Comparison of ENCODE assay signal across 19 mouse cellular contexts in the genomic region with DNA sequence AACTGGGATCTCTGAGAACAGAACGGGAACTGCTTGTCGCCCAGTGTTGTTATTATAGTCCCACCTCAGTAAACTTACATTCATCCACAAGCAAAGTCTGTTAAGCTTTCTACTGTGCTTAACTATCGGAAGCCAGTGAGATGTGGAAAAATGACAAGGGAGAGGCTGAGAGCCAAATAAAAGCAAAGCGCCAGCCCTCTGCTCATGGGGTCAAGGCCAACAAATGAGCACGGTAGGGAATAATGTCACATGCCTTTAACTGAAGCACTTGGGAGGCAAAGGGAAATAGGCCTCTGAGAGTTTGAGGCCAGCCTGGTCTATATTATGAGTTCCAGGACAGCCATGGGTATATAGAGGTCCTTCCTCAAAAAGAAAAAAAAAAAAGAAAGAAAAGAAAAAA. TPM values are rescaled to one million over a fixed set of nuclear protein-coding genes. Genes with fewer than 3 reads are reported as not detected.
DNase-seq lines count a peak whose midpoint lies in the region; ATAC-seq lines count a peak whose summit lies in the region.
"Had no signal": no experiment of that assay in that cellular context is flagged by ENCODE, and none has a peak within 500 bp of the region (broad histone marks: within the 10 kb centered on the region; RNA-seq: fewer than 3 reads in every experiment).

No protein-coding gene starts in this region.

- no peak overlapping the region for H3K4me3 ChIP-seq in kidney, embryonic 14.5 days (ENCODE audit: low read length)
- H3K4me3 ChIP-seq: heart, embryonic 15.5 days; limb, embryonic 13.5 days; liver, embryonic 13.5 days; midbrain, embryonic 12.5 days; neural tube, embryonic 15.5 days had no signal

- no peaks in the 10 kb centered on the region for H3K9me3 ChIP-seq in kidney, embryonic 14.5 days (ENCODE audit: control insufficient read depth, low read length)
- H3K9me3 ChIP-seq: heart, embryonic 15.5 days; limb, embryonic 13.5 days; liver, embryonic 13.5 days; midbrain, embryonic 12.5 days; neural tube, embryonic 15.5 days had no signal

- H3K9ac ChIP-seq in kidney, embryonic 14.5 days (ENCODE audit: low read depth, low read length), result no peak overlapping the region
- H3K9ac ChIP-seq: heart, embryonic 15.5 days; hindbrain, embryonic 14.5 days; limb, embryonic 13.5 days; liver, embryonic 13.5 days; lung, embryonic 14.5 days; midbrain, embryonic 12.5 days; neural tube, embryonic 15.5 days had no signal

- H3K4me1 ChIP-seq in kidney, embryonic 14.5 days (ENCODE audit: control insufficient read depth, insufficient read depth, low read length), result no peaks in the 10 kb centered on the region
- H3K4me1 ChIP-seq: heart, embryonic 15.5 days; limb, embryonic 13.5 days; liver, embryonic 13.5 days; midbrain, embryonic 12.5 days; neural tube, embryonic 15.5 days had no signal

- no peak overlapping the region for H3K27ac ChIP-seq in kidney, embryonic 14.5 days (ENCODE audit: low read depth, low read length)
- H3K27ac ChIP-seq: heart, embryonic 15.5 days; hindbrain, embryonic 14.5 days; limb, embryonic 13.5 days; liver, embryonic 13.5 days; midbrain, embryonic 12.5 days; neural tube, embryonic 15.5 days; stomach, postnatal 0 days had no signal

- 59% methylated on average over 5 of the region's 5 CpGs for WGBS in kidney, embryonic 14.5 days

- peak; percentile 5 for DNase-seq in cerebellum, adult 9-10 months
- no peak for DNase-seq in cerebellum, adult 11 months
- peak; percentile 7 for DNase-seq in kidney, postnatal 10 days
- peak; percentile 36 to 40 for DNase-seq in adrenal gland, postnatal 36 days
- no peak for DNase-seq in c-Kit-positive CD71-positive TER-119-positive erythroid progenitor cells, embryonic 14.5 days (ENCODE audit: low spot score)
- DNase-seq: gastrocnemius, postnatal 36 days; heart, postnatal 36 days; liver, embryonic 13.5 days; lung, embryonic 14.5 days had no signal

- no peaks in the 10 kb centered on the region for H3K36me3 ChIP-seq in kidney, embryonic 14.5 days (ENCODE audit: control insufficient read depth, insufficient read depth, low read length)
- H3K36me3 ChIP-seq: heart, embryonic 15.5 days; limb, embryonic 13.5 days; liver, embryonic 13.5 days; midbrain, embryonic 12.5 days; neural tube, embryonic 15.5 days had no signal

- H3K4me2 ChIP-seq in kidney, embryonic 14.5 days (replicated peaks; ENCODE audit: low read depth, low read length), result no peak overlapping the region
- H3K4me2 ChIP-seq: heart, embryonic 15.5 days; hindbrain, embryonic 14.5 days; limb, embryonic 13.5 days; liver, embryonic 13.5 days; lung, embryonic 14.5 days; midbrain, embryonic 12.5 days; neural tube, embryonic 15.5 days had no signal

- H3K27me3 ChIP-seq in kidney, embryonic 14.5 days (ENCODE audit: control insufficient read depth, insufficient read depth, low read length), result no peaks in the 10 kb centered on the region; the same call in 1 of the 2 replicates
- H3K27me3 ChIP-seq: heart, embryonic 15.5 days; liver, embryonic 13.5 days; neural tube, embryonic 15.5 days had no signal

- ATAC-seq in kidney, embryonic 14.5 days (ENCODE audit: low FRiP score, low TSS enrichment), result no peak
- no peak for ATAC-seq in erythroblast, adult 5-6 weeks (replicated peaks; ENCODE audit: low FRiP score, poor library complexity, severe bottlenecking)
- ATAC-seq: CD4-positive, CD25-positive, alpha-beta regulatory T cell, adult 4 months; inflammation-experienced regulatory T-cells, adult 6 months had no signal

RNA-seq across cellular contexts. Expression of gene Abcb7, which starts 11.2 kb away (rescaled TPM):
- polyA plus RNA-seq in kidney, embryonic 14.5 days (2014; fragmentation: Nextera tagmentation; extraction: Ambion mirVana), result 7.6 and 12.8 TPM in 2 replicates
- 10 to 100 TPM; 28.6 to 33.5 TPM for total RNA-seq in adrenal gland, postnatal 36 days (2021)
- 25.6 and 29.9 TPM in 2 replicates for total RNA-seq in erythroblast, adult 5-6 weeks (2015; ENCODE audit: low replicate concordance)
- total RNA-seq in erythroblast, adult 5-6 weeks (2017; ENCODE audit: low replicate concordance), result 39.2 and 42.5 TPM in 2 replicates

Comparison
In these comparisons a context has a peak if more than half of its experiments do, and no peak if none do; other contexts are left out.
1. DNase-seq: peak in cerebellum, adult 9-10 months (single experiment), kidney, postnatal 10 days (single experiment) and adrenal gland, postnatal 36 days (2 of 2); none in cerebellum, adult 11 months (single experiment) and c-Kit-positive CD71-positive TER-119-positive erythroid progenitor cells, embryonic 14.5 days (single experiment).